Mouse (Mus musculus): Measurements from ENCODE around the gene Wdr25.

DNA sequence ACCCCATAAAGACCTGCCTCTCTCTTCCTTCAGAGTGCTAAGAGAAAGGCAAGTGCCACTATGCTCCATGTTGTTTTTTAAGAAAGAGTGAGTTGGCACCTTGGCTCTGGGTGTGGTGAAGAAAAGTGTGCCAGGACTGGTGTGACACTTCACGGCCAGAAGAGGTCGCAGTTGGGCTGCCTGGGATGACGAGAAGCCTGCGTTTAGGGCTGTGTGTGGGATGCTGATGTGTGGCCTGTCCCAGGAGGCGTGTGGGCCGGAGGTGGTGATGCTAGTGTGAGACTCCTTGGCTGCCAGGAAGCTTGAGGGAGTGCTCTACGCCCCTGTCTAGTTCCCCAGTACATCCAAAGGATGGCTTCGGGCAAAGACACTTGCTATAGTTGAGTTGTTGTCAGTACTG is 9.5 kb downstream of the Wdr25 start:
- peak; percentile 91 for TF ChIP-seq CTCF (IDR thresholded peaks at IDR 0.05; ENCODE audit: low read depth, low read length)
- TF ChIP-seq POLR2A (IDR thresholded peaks at IDR 0.05; ENCODE audit: extremely low read depth, insufficient read depth, low read length), result no peak

Data from liver, adult 2 months (tissue).